Mouse (Mus musculus): ENCODE results near the gene Kmt5b.

DNA sequence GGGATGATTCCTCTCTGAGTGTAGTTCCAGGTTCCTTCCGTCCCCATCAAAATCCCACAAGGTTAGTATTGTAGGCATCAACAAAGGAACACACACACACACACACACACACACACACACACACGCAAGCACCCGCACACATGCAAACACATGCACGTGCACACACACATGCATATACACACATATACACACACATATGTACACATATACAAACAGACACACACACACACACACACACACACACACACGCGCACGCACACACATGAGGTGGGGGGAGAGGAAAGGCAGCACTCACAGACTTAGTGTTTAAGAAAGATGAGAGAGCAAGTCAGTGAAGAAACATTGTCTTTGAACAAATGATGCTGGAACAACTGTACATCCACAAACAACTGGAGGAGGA is 23.9 kb upstream of the Kmt5b start:
- no peak for TF ChIP-seq MAFK (IDR thresholded peaks at IDR 0.05; ENCODE audit: insufficient read depth, low read depth, low read length)
- TF ChIP-seq HCFC1 (IDR thresholded peaks at IDR 0.05; ENCODE audit: borderline replicate concordance, insufficient read depth, low read length): no peak
- no peak for TF ChIP-seq CHD2 (IDR thresholded peaks at IDR 0.05; ENCODE audit: low read depth, low read length)
